Mouse (Mus musculus) T-helper 1 cell (primary cell): ENCODE data around the gene Dmp1.

Experiments
- in situ Hi-C: fragments of 300-600 bp; cut with MboI, MseI; formaldehyde crosslinking; loops from one replicate; pipeline ENCODE4 v1.15.1; 2025; ENCODE audit warnings: high pct_unique_total_duplicates

Dmp1 gene

GRCm38 (mm10) chr5:104261908-104262461, 59.6 kb downstream of the Dmp1 start:
- in situ Hi-C loops = no loop called here

- in situ Hi-C loops = no loop called here
Observed at GRCm38 (mm10) chr5:104263014-104263776, 60.8 kb downstream of the Dmp1 start.
